Mouse (Mus musculus) stomach, postnatal 0 days (tissue): ENCODE data around the gene Tsr1. TPM values are rescaled to one million over a fixed set of nuclear protein-coding genes. Genes with fewer than 3 reads are reported as not detected.

Experiments used
- ATAC-seq: fragments of 200-750 bp; cut with Nextera tagmentation; 2 replicates; pipeline ENCODE4 v1.8.0; 2017; ENCODE audit not compliant: low FRiP score, low TSS enrichment
- DNase-seq: peaks from one replicate; pipeline ENCODE4 v3.0.0-alpha.2; 2016; ENCODE audit warnings: low spot score
- H3K27ac ChIP-seq: fragments of 300-500 bp; sonication (generic); replicated peaks from 2 replicates; pipeline ENCODE4 v1.5.1; 2014; ENCODE audit warnings: mild to moderate bottlenecking, control low read depth
- H3K27me3 ChIP-seq: fragments of 300-500 bp; sonication (generic); 2 replicates; pipeline ENCODE4 v1.6.1; 2014; ENCODE audit warnings: low read length; ENCODE audit not compliant: control insufficient read depth, insufficient read depth
- H3K36me3 ChIP-seq: fragments of 300-500 bp; sonication (generic); 2 replicates; pipeline ENCODE4 v1.6.1; 2014; ENCODE audit warnings: low read length, mixed read lengths; ENCODE audit not compliant: control insufficient read depth, insufficient read depth
- H3K4me1 ChIP-seq: fragments of 300-500 bp; sonication (generic); replicated peaks from 2 replicates; pipeline ENCODE4 v1.6.1; 2014; ENCODE audit warnings: antibody characterized with exemption; ENCODE audit not compliant: control insufficient read depth, insufficient read depth
- H3K4me2 ChIP-seq: fragments of 300-500 bp; sonication (generic); replicated peaks from 2 replicates; pipeline ENCODE4 v1.6.1; 2014; ENCODE audit warnings: low read depth, mild to moderate bottlenecking, control low read depth, moderate library complexity
- H3K4me3 ChIP-seq: fragments of 300-500 bp; sonication (generic); 2 replicates; pipeline ENCODE4 v1.5.1; 2014; ENCODE audit warnings: low read depth, low read length, control low read depth
- H3K9ac ChIP-seq: fragments of 300-500 bp; sonication (generic); 2 replicates; pipeline ENCODE4 v1.6.1; 2014; ENCODE audit warnings: mild to moderate bottlenecking, low read length, control low read depth, mixed read lengths
- H3K9me3 ChIP-seq: fragments of 300-500 bp; sonication (generic); 2 replicates; pipeline ENCODE4 v1.6.1; 2016; ENCODE audit warnings: low read length; ENCODE audit not compliant: control insufficient read depth
- CTCF ChIP-seq: IDR thresholded peaks from 2 replicates; pipeline ENCODE4 v1.5.1; 2016; ENCODE audit warnings: antibody characterized with exemption, low read depth, mild to moderate bottlenecking, moderate library complexity
- EP300 ChIP-seq: optimal IDR thresholded peaks from 2 replicates; pipeline ENCODE3; 2016; ENCODE audit warnings: antibody characterized with exemption
- WGBS: fragments of 180-500 bp; shearing (Covaris S2); extraction: QIAGEN DNeasy Blood & Tissue Kit; methylation state at CpG from one replicate; pipeline ENCODE4 v1.1.7; 2014; 5-methylcytosine and 5-hydroxymethylcytosine counted together
- polyA plus RNA-seq: library from polyadenylated mRNA; unstranded; fragments of >200 nt; fragmentation: Nextera tagmentation; extraction: Ambion mirVana; gene quantifications from 2 replicates; pipeline ENCODE4 v1.2.1, GENCODE M21; 2015

Tsr1 gene
- polyA plus RNA-seq, 1 experiment from 2014 or later = 22.5 TPM

GRCm38 (mm10) chr11:74901555-74901954 lies 3.7 kb downstream of the Tsr1 start:
- Histone ChIP-seq H3K4me2 (no peak overlapping the region; the same call in 1 of the 2 replicates), H3K27me3 (no peaks in the 10 kb centered on the region), H3K4me3 (no peak overlapping the region), H3K9me3 (no peaks in the 10 kb centered on the region), H3K9ac (no peak overlapping the region), H3K4me1 (no peaks in the 10 kb centered on the region), H3K36me3 (peaks cover 18% of the 10 kb centered on the region), H3K27ac (peak overlapping the region; percentile 77)
- ATAC-seq (peak; percentile 71), DNase-seq (peak; percentile 40)
- WGBS = 47% methylated on average over 6 of the region's 6 CpGs
- TF ChIP-seq EP300 (no peak), CTCF (no peak)

- Histone ChIP-seq H3K27me3 (no peaks in the 10 kb centered on the region), H3K4me2 (no peak overlapping the region), H3K27ac (peak overlapping the region; percentile 49), H3K4me1 (no peaks in the 10 kb centered on the region), H3K4me3 (no peak overlapping the region), H3K36me3 (peaks cover 26% of the 10 kb centered on the region), H3K9me3 (no peaks in the 10 kb centered on the region), H3K9ac (no peak overlapping the region)
- DNase-seq (no peak), ATAC-seq (no peak)
- WGBS = 80% methylated on average over 5 of the region's 5 CpGs
- no peak for TF ChIP-seq EP300
- no peak for TF ChIP-seq CTCF
Observed at GRCm38 (mm10) chr11:74902416-74902815, 4.5 kb downstream of the Tsr1 start.

GRCm38 (mm10) chr11:74907850-74908249 lies 10.0 kb downstream of the Tsr1 start:
- 96% methylated on average over 6 of the region's 6 CpGs for WGBS
- no peak for DNase-seq
- no peak for ATAC-seq

DNA sequence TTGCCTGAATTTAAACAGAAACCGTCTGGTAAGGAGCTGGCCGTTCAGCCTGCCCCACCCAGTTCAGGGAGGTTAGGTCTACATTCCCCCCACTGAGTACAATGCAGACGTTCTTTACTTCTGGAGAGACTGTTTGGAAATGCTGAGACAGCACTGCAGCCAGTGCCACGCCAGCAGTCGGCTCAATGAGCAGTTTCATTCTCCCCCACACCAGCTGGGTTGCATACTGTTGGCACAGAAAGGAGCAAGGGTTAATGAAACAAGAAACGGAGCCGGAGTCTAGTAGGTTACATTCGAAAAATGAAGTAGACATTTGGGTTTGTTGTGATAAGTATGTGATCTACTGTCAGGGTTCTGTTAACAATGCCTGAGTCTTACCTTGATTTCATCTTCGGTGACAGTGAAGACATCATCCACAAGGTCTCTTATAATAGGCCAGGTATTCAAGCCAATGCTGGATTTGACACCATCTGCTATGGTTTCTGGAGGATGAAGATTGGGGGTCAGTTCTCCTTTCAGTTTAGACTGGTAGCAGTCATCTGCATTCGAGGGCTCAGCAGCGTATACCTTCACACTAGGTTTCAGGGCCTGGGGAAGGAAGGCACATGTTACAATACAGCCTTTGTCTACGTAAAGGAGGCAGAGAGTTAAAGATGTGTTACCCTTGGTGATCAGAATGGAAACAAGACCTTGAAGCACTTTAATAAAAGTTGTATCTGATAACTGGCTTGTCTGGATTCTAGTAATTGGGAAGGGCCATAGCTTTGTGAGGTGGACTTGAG lies 10.9 kb downstream of the Tsr1 start:
- no peak overlapping the region for H3K9ac ChIP-seq
- no peaks in the 10 kb centered on the region for H3K4me1 ChIP-seq
- peaks cover 33% of the 10 kb centered on the region; the same call in 1 of the 2 replicates for H3K36me3 ChIP-seq
- no peak overlapping the region for H3K27ac ChIP-seq
- no peak overlapping the region for H3K4me2 ChIP-seq
- 57% methylated on average over 12 of the region's 12 CpGs for WGBS
- H3K9me3 ChIP-seq = no peaks in the 10 kb centered on the region
- DNase-seq (no peak), ATAC-seq (0 out of 2 replicates have a peak, but pooled peaks have one; percentile 44)
- H3K27me3 ChIP-seq = no peaks in the 10 kb centered on the region
- no peak overlapping the region for H3K4me3 ChIP-seq
- no peak for TF ChIP-seq CTCF
- no peak for TF ChIP-seq EP300

More at GRCm38 (mm10) chr11:74907850-74908249, 10.0 kb downstream of the Tsr1 start:
- H3K4me3 ChIP-seq = no peak overlapping the region
- H3K4me2 ChIP-seq = no peak overlapping the region
- H3K4me1 ChIP-seq = no peaks in the 10 kb centered on the region
- H3K9me3 ChIP-seq = no peaks in the 10 kb centered on the region
- H3K27ac ChIP-seq = no peak overlapping the region
- H3K27me3 ChIP-seq = no peaks in the 10 kb centered on the region
- no peak overlapping the region for H3K9ac ChIP-seq
- no peak for TF ChIP-seq CTCF
- no peak for TF ChIP-seq EP300
- H3K36me3 ChIP-seq = peaks cover 33% of the 10 kb centered on the region; the same call in 1 of the 2 replicates

DNA sequence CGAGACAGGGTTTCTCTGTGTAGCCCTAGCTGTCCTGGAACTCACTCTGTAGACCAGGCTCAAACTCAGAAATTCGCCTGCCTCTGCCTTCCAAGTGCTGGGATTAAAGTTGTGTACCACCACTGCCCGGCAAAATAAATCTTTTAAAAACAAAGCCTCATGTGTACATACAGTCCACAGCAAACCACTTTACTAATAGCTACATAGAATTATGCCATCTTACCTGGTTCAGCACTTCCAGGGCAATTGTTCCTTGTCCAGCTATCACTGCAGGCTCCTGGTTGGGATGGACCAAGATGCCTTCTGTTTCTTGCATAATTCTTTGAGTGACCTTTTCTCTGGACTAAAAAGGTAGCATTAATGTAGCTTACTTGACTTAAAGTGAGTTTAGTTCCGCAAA lies 12.1 kb downstream of the Tsr1 start:
- ATAC-seq (no peak), DNase-seq (no peak)
- WGBS = 89% methylated on average over 4 of the region's 4 CpGs
- H3K27ac ChIP-seq = no peak overlapping the region
- H3K9me3 ChIP-seq = no peaks in the 10 kb centered on the region
- H3K4me1 ChIP-seq = no peaks in the 10 kb centered on the region
- H3K36me3 ChIP-seq = peaks cover 31% of the 10 kb centered on the region; the same call in 1 of the 2 replicates
- no peak for TF ChIP-seq EP300
- no peak for TF ChIP-seq CTCF
- H3K9ac ChIP-seq = no peak overlapping the region
- H3K4me2 ChIP-seq = no peak overlapping the region
- no peak overlapping the region for H3K4me3 ChIP-seq
- H3K27me3 ChIP-seq = no peaks in the 10 kb centered on the region

- 62% methylated on average over 3 of the region's 3 CpGs for WGBS
- ATAC-seq = no peak
- H3K9ac ChIP-seq = no peak overlapping the region
- TF ChIP-seq EP300 = no peak
- TF ChIP-seq CTCF = no peak
- no peaks in the 10 kb centered on the region for H3K27me3 ChIP-seq
- no peaks in the 10 kb centered on the region; the same call in 1 of the 2 replicates for H3K4me1 ChIP-seq
- peaks cover 14% of the 10 kb centered on the region; the same call in 1 of the 2 replicates for H3K36me3 ChIP-seq
- H3K9me3 ChIP-seq = no peaks in the 10 kb centered on the region
- H3K4me2 ChIP-seq = no peak overlapping the region
- H3K27ac ChIP-seq = no peak overlapping the region
- DNase-seq = no peak
- no peak overlapping the region for H3K4me3 ChIP-seq
Observed at GRCm38 (mm10) chr11:74912492-74912891, 14.6 kb downstream of the Tsr1 start.
